Mouse (Mus musculus) stomach, embryonic 14.5 days (tissue): Measurements from ENCODE around the gene Tmem63a. TPM values are rescaled to one million over a fixed set of nuclear protein-coding genes. Genes with fewer than 3 reads are reported as not detected.

Experiments
- ATAC-seq: fragments of 200-750 bp; cut with Nextera tagmentation; 2 replicates; pipeline ENCODE4 v1.8.0; 2017; ENCODE audit warnings: low read depth, moderate TSS enrichment; ENCODE audit not compliant: insufficient number of reproducible peaks, insufficient read depth, low FRiP score
- H3K27ac ChIP-seq: fragments of 300-500 bp; sonication (generic); 2 replicates; pipeline ENCODE4 v1.5.1; 2014; ENCODE audit warnings: mild to moderate bottlenecking, low read length, moderate library complexity, mixed read lengths
- H3K27me3 ChIP-seq: fragments of 300-500 bp; sonication (generic); 2 replicates; pipeline ENCODE4 v1.6.1; 2014; ENCODE audit warnings: low read length, control low read depth, mixed read lengths; ENCODE audit not compliant: control insufficient read depth, insufficient read depth
- H3K36me3 ChIP-seq: fragments of 300-500 bp; sonication (generic); 2 replicates; pipeline ENCODE4 v1.6.1; 2014; ENCODE audit warnings: mild to moderate bottlenecking, control low read depth, low read length, moderate library complexity, mixed read lengths; ENCODE audit not compliant: control insufficient read depth, insufficient read depth
- H3K4me1 ChIP-seq: fragments of 300-500 bp; sonication (generic); 2 replicates; pipeline ENCODE4 v1.6.1; 2014; ENCODE audit warnings: low read length, control low read depth, mixed read lengths; ENCODE audit not compliant: control insufficient read depth, insufficient read depth
- H3K4me2 ChIP-seq: fragments of 300-500 bp; sonication (generic); replicated peaks from 2 replicates; pipeline ENCODE4 v1.6.1; 2014; ENCODE audit warnings: low read depth, low read length, control low read depth
- H3K4me3 ChIP-seq: fragments of 300-500 bp; sonication (generic); 2 replicates; pipeline ENCODE4 v1.5.1; 2014; ENCODE audit warnings: low read depth, low read length, control low read depth
- H3K9ac ChIP-seq: fragments of 300-500 bp; sonication (generic); replicated peaks from 2 replicates; pipeline ENCODE4 v1.6.1; 2014; ENCODE audit warnings: low read depth, mild to moderate bottlenecking, control low read depth, low read length, moderate library complexity, mixed read lengths
- H3K9me3 ChIP-seq: fragments of 300-500 bp; sonication (generic); 2 replicates; pipeline ENCODE4 v1.6.1; 2016; ENCODE audit warnings: low read depth, low read length, control low read depth; ENCODE audit not compliant: control insufficient read depth
- whole genome bisulfite sequencing: fragments of 180-500 bp; shearing (Covaris S2); extraction: QIAGEN DNeasy Blood & Tissue Kit; methylation state at CpG from one replicate; pipeline ENCODE4 v1.1.7; 2014; 5-methylcytosine and 5-hydroxymethylcytosine counted together
- polyA plus RNA-seq: library from polyadenylated mRNA; unstranded; fragments of >200 nt; fragmentation: Nextera tagmentation; extraction: Ambion mirVana; gene quantifications from 2 replicates; pipeline ENCODE4 v1.2.1, GENCODE M21; 2014

The Tmem63a gene
- polyA plus RNA-seq, 1 experiment from 2014 or later, result 14.8 TPM

DNA sequence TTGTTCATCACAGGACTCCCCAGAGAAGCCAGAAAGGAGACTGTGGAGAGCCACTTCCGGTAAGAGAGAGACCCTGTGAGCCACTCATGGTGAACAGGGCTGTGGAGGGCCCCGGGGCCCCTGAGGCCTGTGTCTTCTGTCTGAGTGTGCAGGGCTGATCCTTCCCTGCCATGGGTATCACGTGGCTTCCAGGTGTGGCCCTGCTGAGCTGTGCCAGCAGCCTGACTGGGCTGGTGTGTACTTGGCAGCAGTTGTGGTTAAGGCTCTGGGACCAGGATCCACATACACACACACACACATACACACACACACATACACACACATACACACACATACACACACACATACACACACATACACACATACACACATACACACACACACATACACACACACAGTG lies 15.8 kb downstream of the Tmem63a start:
- no peak for ATAC-seq
- H3K4me1 ChIP-seq, result no peaks in the 10 kb centered on the region
- WGBS, result 82% methylated on average over 3 of the region's 3 CpGs
- peaks cover 41% of the 10 kb centered on the region for H3K36me3 ChIP-seq
- H3K27ac ChIP-seq, result no peak overlapping the region
- no peak overlapping the region for H3K9ac ChIP-seq
- no peak overlapping the region for H3K4me2 ChIP-seq
- H3K27me3 ChIP-seq, result no peaks in the 10 kb centered on the region
- H3K4me3 ChIP-seq, result no peak overlapping the region
- H3K9me3 ChIP-seq, result no peaks in the 10 kb centered on the region

DNA sequence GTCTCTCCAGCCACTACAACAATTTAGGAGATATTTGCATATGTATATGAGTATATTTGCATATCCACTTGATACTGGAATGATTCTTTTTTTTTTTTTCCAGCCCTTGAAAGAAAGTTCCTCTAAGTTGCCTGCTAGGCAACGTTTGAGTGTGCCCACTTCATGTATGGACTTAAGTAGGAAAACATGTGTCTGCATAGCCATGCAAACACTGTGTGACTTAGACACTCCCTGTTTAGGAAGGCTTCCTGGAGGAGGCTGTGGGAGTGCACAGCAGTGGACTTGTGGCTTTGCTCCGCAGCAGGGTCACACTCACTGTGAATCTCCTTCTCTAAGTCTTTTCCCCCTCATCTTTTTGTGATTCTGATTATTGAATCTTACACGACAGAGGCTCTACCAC lies 16.7 kb downstream of the Tmem63a start:
- Histone ChIP-seq H3K27me3 (no peaks in the 10 kb centered on the region), H3K27ac (no peak overlapping the region)
- WGBS, result 69% methylated on average over 3 of the region's 3 CpGs

DNA sequence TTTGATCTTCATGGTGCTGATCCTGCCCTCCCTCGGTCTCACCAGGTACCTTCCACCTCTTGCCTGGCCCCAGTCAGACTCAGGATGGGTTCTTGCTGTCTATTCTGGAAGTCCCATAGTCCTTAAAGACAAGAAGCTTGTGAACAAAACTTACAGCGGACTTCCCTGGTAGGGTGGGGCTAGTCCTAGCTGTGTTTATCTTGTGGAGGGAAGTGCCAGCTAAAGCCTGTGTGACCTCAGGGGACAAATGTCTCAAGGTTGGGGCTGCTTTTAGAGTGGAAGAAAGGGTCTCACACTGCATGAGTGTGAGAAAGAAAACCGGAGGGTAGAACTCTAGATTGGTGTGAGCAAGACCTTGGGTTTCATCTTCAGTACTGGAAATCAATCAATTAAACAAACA lies 23.6 kb downstream of the Tmem63a start:
- no peaks in the 10 kb centered on the region for H3K27me3 ChIP-seq
- no peak for ATAC-seq
- no peak overlapping the region for H3K4me3 ChIP-seq
- 72% methylated on average over 3 of the region's 3 CpGs for WGBS
- peaks cover 37% of the 10 kb centered on the region for H3K36me3 ChIP-seq
- H3K4me1 ChIP-seq, result no peaks in the 10 kb centered on the region
- no peak overlapping the region for H3K9ac ChIP-seq
- no peak overlapping the region for H3K4me2 ChIP-seq
- no peaks in the 10 kb centered on the region for H3K9me3 ChIP-seq
- H3K27ac ChIP-seq, result no peak overlapping the region

More for the DNA sequence above, 16.7 kb downstream of the Tmem63a start:
- Histone ChIP-seq H3K4me3 (no peak overlapping the region), H3K9ac (no peak overlapping the region), H3K9me3 (no peaks in the 10 kb centered on the region), H3K36me3 (peaks cover 45% of the 10 kb centered on the region), H3K4me1 (no peaks in the 10 kb centered on the region), H3K4me2 (no peak overlapping the region)
- no peak for ATAC-seq

DNA sequence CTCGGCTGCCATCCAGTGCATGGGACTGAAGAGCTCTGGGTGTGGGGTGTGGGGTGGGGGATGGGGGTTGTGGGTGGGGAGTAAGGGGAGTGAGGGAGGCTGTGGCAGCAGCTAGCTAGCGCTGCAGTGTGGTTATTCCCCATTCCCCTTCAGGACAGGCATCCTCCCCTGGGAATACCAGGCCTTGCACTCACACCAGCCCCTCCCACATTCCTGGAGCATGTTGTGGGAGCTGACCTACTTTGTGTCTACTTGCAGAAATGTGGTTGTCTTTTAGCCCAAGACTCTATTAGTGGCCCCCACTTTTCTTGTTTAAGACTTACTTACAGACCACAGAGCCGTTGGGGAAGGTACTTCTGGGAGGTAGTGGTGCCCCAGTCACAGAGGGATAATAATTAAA lies 24.4 kb downstream of the Tmem63a start:
- Histone ChIP-seq H3K4me2 (no peak overlapping the region), H3K4me1 (no peaks in the 10 kb centered on the region), H3K4me3 (no peak overlapping the region), H3K9ac (no peak overlapping the region), H3K27me3 (no peaks in the 10 kb centered on the region), H3K27ac (no peak overlapping the region), H3K36me3 (peaks cover 31% of the 10 kb centered on the region), H3K9me3 (no peaks in the 10 kb centered on the region)
- WGBS, result 41% methylated on average over 3 of the region's 3 CpGs
- no peak for ATAC-seq

DNA sequence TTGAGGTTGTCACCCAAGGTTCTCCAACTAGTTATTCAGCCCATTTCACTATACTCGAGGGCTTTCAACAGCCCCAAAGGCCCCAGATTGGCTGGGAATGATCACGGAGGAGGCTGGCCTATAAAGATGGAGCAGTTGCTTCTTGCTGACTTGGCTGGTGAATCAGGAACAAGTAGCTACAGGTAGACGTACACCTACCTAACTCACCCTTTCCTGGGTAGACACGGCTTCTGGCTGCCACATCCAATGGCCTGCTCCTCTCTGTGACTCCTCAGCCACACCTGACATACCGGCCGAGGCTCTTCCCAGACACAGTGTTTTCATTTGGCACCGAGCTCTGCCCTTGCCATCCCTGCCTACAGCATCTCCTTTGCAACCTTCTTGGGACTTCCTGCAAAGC lies 25.1 kb downstream of the Tmem63a start:
- Histone ChIP-seq H3K4me3 (no peak overlapping the region), H3K4me1 (no peaks in the 10 kb centered on the region), H3K27me3 (no peaks in the 10 kb centered on the region), H3K36me3 (peaks cover 25% of the 10 kb centered on the region), H3K9ac (no peak overlapping the region), H3K27ac (no peak overlapping the region), H3K9me3 (no peaks in the 10 kb centered on the region), H3K4me2 (no peak overlapping the region)
- WGBS, result 89% methylated on average over 7 of the region's 7 CpGs
- no peak for ATAC-seq

DNA sequence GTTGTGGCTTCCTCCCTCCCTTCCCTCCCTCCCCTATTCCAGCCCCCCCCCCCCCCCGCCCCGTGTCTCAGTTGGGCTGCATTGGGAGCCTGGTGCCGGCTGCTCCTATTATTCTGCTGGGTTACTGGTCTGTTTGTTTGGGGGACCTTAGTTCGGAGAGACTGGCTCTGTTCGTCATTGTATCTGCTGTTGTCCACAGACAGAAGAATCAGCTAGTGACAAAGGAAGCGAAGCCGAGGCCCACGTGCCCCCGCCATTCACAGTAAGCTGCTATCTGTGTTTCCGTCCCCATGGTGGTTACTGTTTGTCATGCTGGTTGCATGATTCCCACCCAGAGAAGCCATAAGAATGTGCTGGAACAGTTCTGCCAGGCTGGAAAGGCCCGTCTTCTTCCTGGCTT lies 30.8 kb downstream of the Tmem63a start:
- Histone ChIP-seq H3K4me3 (no peak overlapping the region), H3K27me3 (no peaks in the 10 kb centered on the region), H3K9me3 (no peaks in the 10 kb centered on the region), H3K4me2 (no peak overlapping the region), H3K36me3 (peaks cover 7% of the 10 kb centered on the region), H3K9ac (no peak overlapping the region), H3K27ac (no peak overlapping the region), H3K4me1 (no peaks in the 10 kb centered on the region)
- WGBS, result 86% methylated on average over 10 of the region's 11 CpGs
- ATAC-seq, result no peak

DNA sequence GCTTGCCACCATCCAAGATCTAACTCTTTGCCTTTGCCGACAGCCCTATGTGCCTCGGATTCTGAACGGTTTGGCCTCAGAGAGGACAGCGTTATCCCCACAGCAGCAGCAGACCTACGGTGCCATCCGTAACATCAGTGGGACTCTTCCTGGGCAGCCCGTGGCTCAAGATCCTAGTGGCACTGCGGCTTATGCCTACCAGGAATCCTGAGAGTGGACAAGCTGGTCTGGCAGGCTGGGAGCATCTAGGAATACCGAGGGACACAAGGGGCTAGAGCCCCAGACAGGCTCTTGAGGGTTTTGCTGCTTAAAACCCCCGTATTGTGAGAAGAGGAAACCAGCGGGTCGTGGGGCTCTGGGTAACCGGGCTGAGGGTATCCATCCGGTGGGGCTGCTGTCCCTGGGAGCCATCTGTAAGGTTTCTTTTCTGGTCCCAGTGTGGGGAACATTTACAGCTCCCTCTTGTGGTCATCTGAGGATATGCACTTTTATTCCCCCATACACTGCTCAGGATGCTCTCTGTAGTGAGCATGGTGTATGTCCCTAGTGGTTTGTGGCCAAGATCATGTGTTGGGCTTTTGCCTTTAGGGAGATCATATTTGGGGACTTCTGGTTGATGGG lies 32.1 kb downstream of the Tmem63a start:
- H3K4me3 ChIP-seq, result no peak overlapping the region
- H3K27me3 ChIP-seq, result no peaks in the 10 kb centered on the region
- no peak overlapping the region for H3K27ac ChIP-seq
- H3K9me3 ChIP-seq, result no peaks in the 10 kb centered on the region
- peaks cover 2% of the 10 kb centered on the region for H3K36me3 ChIP-seq
- 59% methylated on average over 14 of the region's 14 CpGs for WGBS
- no peak overlapping the region for H3K9ac ChIP-seq
- ATAC-seq, result peak; percentile 24; the same call in 1 of the 2 replicates
- H3K4me1 ChIP-seq, result no peaks in the 10 kb centered on the region
- H3K4me2 ChIP-seq, result no peak overlapping the region

DNA sequence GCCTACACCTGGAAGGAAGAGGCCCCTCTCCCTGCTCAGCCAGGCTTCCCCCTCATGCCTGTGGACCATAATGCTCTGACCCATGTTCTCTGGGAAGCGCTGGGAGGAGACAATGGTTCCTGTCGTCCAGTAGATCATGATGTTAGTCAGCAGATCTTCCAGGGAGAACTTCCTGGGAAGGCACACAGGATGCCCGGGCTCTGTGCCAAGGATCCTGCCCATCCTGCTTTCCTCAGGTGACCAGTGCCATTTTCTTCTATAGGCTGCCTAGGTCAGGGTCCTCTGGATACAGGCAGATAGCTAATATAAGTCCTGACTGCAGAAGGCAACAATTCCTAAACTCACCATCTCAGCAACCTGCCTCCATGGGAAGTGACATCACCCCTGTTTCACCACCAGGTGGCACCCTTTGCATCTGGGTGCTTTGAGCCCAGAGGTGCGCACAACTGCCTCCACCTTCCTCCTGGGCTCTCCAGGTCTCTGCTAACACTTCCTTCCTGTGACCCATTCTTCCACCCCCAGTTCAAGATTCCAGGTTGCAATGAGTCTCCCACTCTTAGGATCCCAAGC lies 34.1 kb downstream of the Tmem63a start:
- Histone ChIP-seq H3K4me3 (no peak overlapping the region), H3K4me1 (no peaks in the 10 kb centered on the region), H3K27me3 (no peaks in the 10 kb centered on the region), H3K9ac (no peak overlapping the region), H3K9me3 (no peaks in the 10 kb centered on the region), H3K27ac (no peak overlapping the region), H3K36me3 (no peaks in the 10 kb centered on the region; the same call in none of the 2 replicates), H3K4me2 (no peak overlapping the region)
- 70% methylated on average over 4 of the region's 4 CpGs for WGBS
- ATAC-seq, result no peak
